Mouse (Mus musculus): ENCODE results near the gene Unc93a. TPM values are rescaled to one million over a fixed set of nuclear protein-coding genes. Genes with fewer than 3 reads are reported as not detected.
"Not testable (repeated sequence)": the region's sequence is repeated elsewhere in the genome, so short reads cannot be mapped to it uniquely, and the experiment has no call there.

The Unc93a gene
- total RNA-seq, 2 experiments from 2014 or later, result not detected

- ATAC-seq (replicated peaks; ENCODE audit: low FRiP score, poor library complexity, severe bottlenecking), result not testable (repeated sequence)
These were observed 39.4 kb downstream of the Unc93a start for GRCm38 (mm10) chr17:13092100-13092764.

GRCm38 (mm10) chr17:13091510-13091909 lies 40.1 kb downstream of the Unc93a start:
- not testable (repeated sequence) for ATAC-seq (replicated peaks; ENCODE audit: low FRiP score, poor library complexity, severe bottlenecking)

GRCm38 (mm10) chr17:13069227-13069626 lies 62.4 kb downstream of the Unc93a start:
- ATAC-seq (replicated peaks; ENCODE audit: low FRiP score, poor library complexity, severe bottlenecking), result not testable (repeated sequence)

GRCm38 (mm10) chr17:13067864-13068385 lies 63.7 kb downstream of the Unc93a start:
- not testable (repeated sequence) for ATAC-seq (replicated peaks; ENCODE audit: low FRiP score, poor library complexity, severe bottlenecking)

- ATAC-seq (replicated peaks; ENCODE audit: low FRiP score, poor library complexity, severe bottlenecking), result not testable (repeated sequence)
These were observed 68.7 kb downstream of the Unc93a start for GRCm38 (mm10) chr17:13062882-13063281.

- not testable (repeated sequence) for ATAC-seq (replicated peaks; ENCODE audit: low FRiP score, poor library complexity, severe bottlenecking)
These were observed 70.8 kb downstream of the Unc93a start, which contains the start of gene Tcp10b for GRCm38 (mm10) chr17:13060804-13061203. Gene Tcp10b, plus strand, starts transcription at chr17:13061104.

Other genes with a start within 250 kb of the Unc93a start
- gene Pnldc1, start 221.6 kb downstream of the Unc93a start, total RNA-seq (2015; ENCODE audit: low replicate concordance), result 2.9 TPM in 1 of 2 replicates, not detected in the other
- 7.4 TPM in 1 of 2 replicates, not detected in the other for gene Pnldc1, start 221.6 kb downstream of the Unc93a start, total RNA-seq (2017; ENCODE audit: low replicate concordance)
- gene Tcp1, start 216.1 kb downstream of the Unc93a start, total RNA-seq (2015; ENCODE audit: low replicate concordance), result 136 and 173 TPM in 2 replicates
- gene Tcp1, start 216.1 kb downstream of the Unc93a start, total RNA-seq (2017; ENCODE audit: low replicate concordance), result 208 and 220 TPM in 2 replicates
- 96.0 and 107 TPM in 2 replicates for gene Mrpl18, start 215.5 kb downstream of the Unc93a start, total RNA-seq (2015; ENCODE audit: low replicate concordance)
- gene Mrpl18, start 215.5 kb downstream of the Unc93a start, total RNA-seq (2017; ENCODE audit: low replicate concordance), result 57.0 and 93.7 TPM in 2 replicates
- gene Acat3, start 191.2 kb downstream of the Unc93a start, total RNA-seq (2015; ENCODE audit: low replicate concordance), result not detected in 2 replicates
- gene Acat3, start 191.2 kb downstream of the Unc93a start, total RNA-seq (2017; ENCODE audit: low replicate concordance), result not detected in 2 replicates
- gene Acat2, start 171.1 kb downstream of the Unc93a start, total RNA-seq (2015; ENCODE audit: low replicate concordance), result 3.2 and 17.2 TPM in 2 replicates
- 3.9 and 7.3 TPM in 2 replicates for gene Acat2, start 171.1 kb downstream of the Unc93a start, total RNA-seq (2017; ENCODE audit: low replicate concordance)
- 66.0 and 97.3 TPM in 2 replicates for gene Wtap, start 137.6 kb downstream of the Unc93a start, total RNA-seq (2015; ENCODE audit: low replicate concordance)
- 108 and 124 TPM in 2 replicates for gene Wtap, start 137.6 kb downstream of the Unc93a start, total RNA-seq (2017; ENCODE audit: low replicate concordance)
- 18.4 and 58.3 TPM in 2 replicates for gene Sod2, start 125.0 kb downstream of the Unc93a start, total RNA-seq (2015; ENCODE audit: low replicate concordance)
- 8.0 and 16.8 TPM in 2 replicates for gene Sod2, start 125.0 kb downstream of the Unc93a start, total RNA-seq (2017; ENCODE audit: low replicate concordance)
- gene Gpr31b, start 79.5 kb downstream of the Unc93a start, total RNA-seq (2015; ENCODE audit: low replicate concordance), result not detected in 2 replicates
- not detected in 2 replicates for gene Gpr31b, start 79.5 kb downstream of the Unc93a start, total RNA-seq (2017; ENCODE audit: low replicate concordance)
- gene Tcp10b, start 70.7 kb downstream of the Unc93a start, total RNA-seq (2015; ENCODE audit: low replicate concordance), result not detected in 2 replicates
- gene Tcp10b, start 70.7 kb downstream of the Unc93a start, total RNA-seq (2017; ENCODE audit: low replicate concordance), result 0.39 TPM in 1 of 2 replicates, not detected in the other
- gene Smok2a, start 89.4 kb upstream of the Unc93a start, total RNA-seq (2015; ENCODE audit: low replicate concordance), result not detected in 2 replicates
- not detected in 2 replicates for gene Smok2a, start 89.4 kb upstream of the Unc93a start, total RNA-seq (2017; ENCODE audit: low replicate concordance)
- gene Smok2b, start 98.4 kb upstream of the Unc93a start, total RNA-seq (2015; ENCODE audit: low replicate concordance), result not detected in 2 replicates
- gene Smok2b, start 98.4 kb upstream of the Unc93a start, total RNA-seq (2017; ENCODE audit: low replicate concordance), result not detected in 2 replicates
- gene Tcp10c, start 222.8 kb upstream of the Unc93a start, total RNA-seq (2015; ENCODE audit: low replicate concordance), result not detected in 2 replicates
- gene Tcp10c, start 222.8 kb upstream of the Unc93a start, total RNA-seq (2017; ENCODE audit: low replicate concordance), result not detected in 2 replicates

All from erythroid progenitor cell, adult 5-6 weeks (primary cell).